Comparison of ENCODE assay signal across 8 mouse cellular contexts in the genomic region with DNA sequence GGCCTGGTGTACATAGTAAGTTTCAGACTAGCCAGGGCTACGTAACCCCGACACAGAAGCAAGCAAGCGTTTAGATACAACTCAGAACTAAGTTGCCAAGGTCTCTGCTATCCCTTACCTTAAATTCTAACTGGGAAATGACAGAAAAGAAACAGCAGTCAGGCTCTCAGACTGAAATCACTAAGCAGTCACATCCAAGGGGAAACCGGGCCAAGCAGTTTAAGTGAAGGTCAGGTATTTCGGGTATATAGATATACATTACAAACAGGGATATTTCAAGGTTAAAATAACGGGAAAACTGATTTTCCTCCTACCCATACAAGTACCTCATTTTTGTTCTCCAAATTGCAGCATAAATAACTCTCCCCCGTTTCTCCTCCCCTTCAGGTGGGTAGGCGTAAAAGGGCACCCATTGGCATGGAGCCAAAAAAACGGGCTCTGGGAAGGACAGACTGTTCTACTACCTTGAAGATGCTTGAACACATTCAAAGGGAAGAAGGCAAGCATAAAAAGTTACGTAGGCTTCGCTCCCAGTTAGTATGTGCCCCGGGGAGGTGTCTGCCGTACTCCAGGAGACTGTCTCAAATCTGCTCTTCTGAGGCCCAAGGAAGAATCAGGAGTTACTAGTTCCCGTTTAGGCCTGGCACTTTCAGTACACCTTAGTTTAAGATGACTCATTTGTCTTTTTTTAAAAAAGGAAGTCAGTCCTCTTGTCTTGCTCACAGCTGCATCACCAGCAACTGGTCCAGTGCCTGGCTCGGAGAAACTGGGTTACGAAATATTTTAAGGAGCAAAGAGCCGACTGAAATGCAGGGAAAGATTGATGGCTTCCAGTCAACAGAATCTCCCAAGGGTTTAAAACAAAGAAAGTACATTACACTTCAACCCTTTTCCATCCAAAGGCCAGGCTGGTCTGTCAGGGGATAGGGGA. TPM values are rescaled to one million over a fixed set of nuclear protein-coding genes. Genes with fewer than 3 reads are reported as not detected.
DNase-seq lines count a peak whose midpoint lies in the region; ATAC-seq lines count a peak whose summit lies in the region.

No protein-coding gene starts in this region.

- no peaks in the 10 kb centered on the region for H3K9me3 ChIP-seq in embryonic facial prominence, embryonic 14.5 days (ENCODE audit: control insufficient read depth, low read length)
- H3K9me3 ChIP-seq in heart, embryonic 13.5 days, result no peaks in the 10 kb centered on the region
- no peaks in the 10 kb centered on the region for H3K9me3 ChIP-seq in kidney, embryonic 15.5 days (replicated peaks)
- no peaks in the 10 kb centered on the region for H3K9me3 ChIP-seq in liver, embryonic 15.5 days (replicated peaks)
- H3K9me3 ChIP-seq in neural tube, embryonic 13.5 days, result no peaks in the 10 kb centered on the region

- no peak for ATAC-seq in embryonic facial prominence, embryonic 14.5 days (ENCODE audit: low read depth)
- no peak for ATAC-seq in heart, embryonic 13.5 days (ENCODE audit: extremely low read depth, insufficient number of reproducible peaks, low FRiP score, low TSS enrichment)
- ATAC-seq in kidney, embryonic 15.5 days (replicated peaks; ENCODE audit: low FRiP score), result no peak
- no peak for ATAC-seq in liver, embryonic 15.5 days (ENCODE audit: insufficient read depth)
- no peak for ATAC-seq in neural tube, embryonic 13.5 days (ENCODE audit: low read depth)

- peak overlapping the region; percentile 48 for H3K27ac ChIP-seq in embryonic facial prominence, embryonic 14.5 days (replicated peaks; ENCODE audit: low read depth, low read length)
- peak overlapping the region; percentile 88 for H3K27ac ChIP-seq in heart, embryonic 13.5 days (replicated peaks)
- H3K27ac ChIP-seq in kidney, embryonic 15.5 days, result peak overlapping the region; percentile 84
- H3K27ac ChIP-seq in liver, embryonic 15.5 days (replicated peaks), result peak overlapping the region; percentile 83
- peak overlapping the region; percentile 47; the same call in 1 of the 2 replicates for H3K27ac ChIP-seq in neural tube, embryonic 13.5 days (replicated peaks)

- 0 out of 2 replicates have a peak, but pooled peaks cover 3% of the 10 kb centered on the region for H3K36me3 ChIP-seq in embryonic facial prominence, embryonic 14.5 days (ENCODE audit: control insufficient read depth, insufficient read depth, low read length)
- no peaks in the 10 kb centered on the region for H3K36me3 ChIP-seq in heart, embryonic 13.5 days
- no peaks in the 10 kb centered on the region for H3K36me3 ChIP-seq in kidney, embryonic 15.5 days
- H3K36me3 ChIP-seq in liver, embryonic 15.5 days (replicated peaks), result 0 out of 2 replicates have a peak, but pooled peaks cover 3% of the 10 kb centered on the region
- no peaks in the 10 kb centered on the region for H3K36me3 ChIP-seq in neural tube, embryonic 13.5 days

- peak overlapping the region; percentile 61 for H3K4me3 ChIP-seq in embryonic facial prominence, embryonic 14.5 days (ENCODE audit: low read depth, low read length)
- peak overlapping the region; percentile 91 for H3K4me3 ChIP-seq in heart, embryonic 13.5 days
- peak overlapping the region; percentile 97 for H3K4me3 ChIP-seq in kidney, embryonic 15.5 days (replicated peaks)
- H3K4me3 ChIP-seq in liver, embryonic 15.5 days (replicated peaks), result peak overlapping the region; percentile 90
- peak overlapping the region; percentile 97 for H3K4me3 ChIP-seq in neural tube, embryonic 13.5 days

- H3K9ac ChIP-seq in embryonic facial prominence, embryonic 14.5 days (ENCODE audit: low read depth, low read length), result peak overlapping the region; percentile 64
- peak overlapping the region; percentile 91 for H3K9ac ChIP-seq in heart, embryonic 13.5 days
- H3K9ac ChIP-seq in kidney, embryonic 15.5 days, result peak overlapping the region; percentile 83
- H3K9ac ChIP-seq in liver, embryonic 15.5 days, result peak overlapping the region; percentile 77
- peak overlapping the region; percentile 85 for H3K9ac ChIP-seq in neural tube, embryonic 13.5 days

- DNase-seq in A20 (ENCODE audit: low read depth, low spot score), result peak; percentile 88
- DNase-seq in adrenal gland, adult 18-20 months (ENCODE audit: low spot score in 2 of 2), result peak; percentile 40 to 43
- DNase-seq in embryonic facial prominence, embryonic 14.5 days (ENCODE audit: low spot score), result no peak
- DNase-seq in embryo, embryonic 9.5 days (ENCODE audit: extremely low spot score), result no peak

- H3K4me1 ChIP-seq in embryonic facial prominence, embryonic 14.5 days (ENCODE audit: control insufficient read depth, insufficient read depth, low read length), result peaks cover 13% of the 10 kb centered on the region
- H3K4me1 ChIP-seq in heart, embryonic 13.5 days, result peaks cover 38% of the 10 kb centered on the region
- peaks cover 34% of the 10 kb centered on the region for H3K4me1 ChIP-seq in kidney, embryonic 15.5 days
- peaks cover 30% of the 10 kb centered on the region for H3K4me1 ChIP-seq in liver, embryonic 15.5 days (replicated peaks)
- H3K4me1 ChIP-seq in neural tube, embryonic 13.5 days (replicated peaks), result peaks cover 30% of the 10 kb centered on the region

- 60% methylated on average over 17 of the region's 17 CpGs for WGBS in embryonic facial prominence, embryonic 14.5 days
- 55% methylated on average over 17 of the region's 17 CpGs for WGBS in heart, embryonic 13.5 days
- WGBS in kidney, embryonic 15.5 days, result 53% methylated on average over 17 of the region's 17 CpGs
- 55% methylated on average over 17 of the region's 17 CpGs for WGBS in liver, embryonic 15.5 days (ENCODE audit: insufficient replicate concordance)
- 69% methylated on average over 17 of the region's 17 CpGs for WGBS in neural tube, embryonic 13.5 days

- peak overlapping the region; percentile 90 for H3K4me2 ChIP-seq in embryonic facial prominence, embryonic 14.5 days (ENCODE audit: low read depth, low read length)
- H3K4me2 ChIP-seq in heart, embryonic 13.5 days, result peak overlapping the region; percentile 76
- peak overlapping the region; percentile 75 for H3K4me2 ChIP-seq in kidney, embryonic 15.5 days
- H3K4me2 ChIP-seq in liver, embryonic 15.5 days, result peak overlapping the region; percentile 98
- peak overlapping the region; percentile 70 for H3K4me2 ChIP-seq in neural tube, embryonic 13.5 days

- no peaks in the 10 kb centered on the region for H3K27me3 ChIP-seq in embryonic facial prominence, embryonic 14.5 days (replicated peaks; ENCODE audit: control insufficient read depth, insufficient read depth, low read length)
- no peaks in the 10 kb centered on the region for H3K27me3 ChIP-seq in heart, embryonic 13.5 days (replicated peaks)
- no peaks in the 10 kb centered on the region for H3K27me3 ChIP-seq in kidney, embryonic 15.5 days
- H3K27me3 ChIP-seq in liver, embryonic 15.5 days, result no peaks in the 10 kb centered on the region
- H3K27me3 ChIP-seq in neural tube, embryonic 13.5 days, result no peaks in the 10 kb centered on the region

RNA-seq across cellular contexts. Expression of a gene that starts 1.4 kb away (rescaled TPM):
- total RNA-seq in adrenal gland, adult 18-20 months (2021), result 100 to 1,000 TPM; 103 to 127 TPM
- polyA plus RNA-seq in embryonic facial prominence, embryonic 14.5 days (2014; fragmentation: Nextera tagmentation; extraction: Ambion mirVana), result 61.9 and 71.2 TPM in 2 replicates
- polyA plus RNA-seq in heart, embryonic 13.5 days (2015; fragmentation: Nextera tagmentation; extraction: Ambion mirVana), result 322 and 326 TPM in 2 replicates
- 225 and 248 TPM in 2 replicates for polyA plus RNA-seq in kidney, embryonic 15.5 days (2015; fragmentation: Nextera tagmentation; extraction: Ambion mirVana)
- 223 and 238 TPM in 2 replicates for polyA plus RNA-seq in liver, embryonic 15.5 days (2015; fragmentation: Nextera tagmentation; extraction: Ambion mirVana)
- polyA plus RNA-seq in neural tube, embryonic 13.5 days (2015; fragmentation: Nextera tagmentation; extraction: Ambion mirVana), result 196 and 201 TPM in 2 replicates

RNA-seq across cellular contexts. Expression of a gene that starts 33.6 kb away (rescaled TPM):
- total RNA-seq in adrenal gland, adult 18-20 months (2021), result 10 to 100 TPM; 13.3 to 20.4 TPM
- polyA plus RNA-seq in embryonic facial prominence, embryonic 14.5 days (2014; fragmentation: Nextera tagmentation; extraction: Ambion mirVana), result 13.1 and 15.3 TPM in 2 replicates
- 11.7 and 12.4 TPM in 2 replicates for polyA plus RNA-seq in heart, embryonic 13.5 days (2015; fragmentation: Nextera tagmentation; extraction: Ambion mirVana)
- 14.6 and 16.4 TPM in 2 replicates for polyA plus RNA-seq in kidney, embryonic 15.5 days (2015; fragmentation: Nextera tagmentation; extraction: Ambion mirVana)
- polyA plus RNA-seq in liver, embryonic 15.5 days (2015; fragmentation: Nextera tagmentation; extraction: Ambion mirVana), result 8.0 and 8.2 TPM in 2 replicates
- 22.0 and 22.5 TPM in 2 replicates for polyA plus RNA-seq in neural tube, embryonic 13.5 days (2015; fragmentation: Nextera tagmentation; extraction: Ambion mirVana)

Comparison
In these comparisons a context has a peak if more than half of its experiments do, and no peak if none do; other contexts are left out.
1. DNase-seq: peak in A20 (single experiment) and adrenal gland, adult 18-20 months (2 of 2); none in embryonic facial prominence, embryonic 14.5 days (single experiment) and embryo, embryonic 9.5 days (single experiment).
2. Peak in every context shown above with its lines, with median percentiles within 50 percentile points of each other: H3K27ac ChIP-seq, H3K4me2 ChIP-seq, H3K4me3 ChIP-seq and H3K9ac ChIP-seq.